Mouse (Mus musculus) forebrain, embryonic 15.5 days (tissue): ENCODE measurements at regions not wholly inside any gene's neighbourhood (a gene's known extent, or its start where the extent isn't known, plus 50 kb on each side); places are given as distances from the start of the nearest gene placed in this dataset.

Source experiments
- ATAC-seq: fragments of 200-750 bp; cut with Nextera tagmentation; replicated peaks from 2 replicates; pipeline ENCODE4 v1.8.0; 2017; ENCODE audit warnings: mild to moderate bottlenecking, moderate TSS enrichment, moderate library complexity
- H3K27ac ChIP-seq: fragments of 300-500 bp; sonication (generic); replicated peaks from 2 replicates; pipeline ENCODE4 v1.5.1; 2015; ENCODE audit warnings: mild to moderate bottlenecking, inconsistent platforms
- H3K27me3 ChIP-seq: fragments of 300-500 bp; sonication (generic); 2 replicates; pipeline ENCODE4 v1.6.1; 2015; ENCODE audit warnings: inconsistent platforms
- H3K36me3 ChIP-seq: fragments of 300-500 bp; sonication (generic); 2 replicates; pipeline ENCODE4 v1.6.1; 2015; ENCODE audit warnings: mild to moderate bottlenecking, inconsistent platforms
- H3K4me1 ChIP-seq: fragments of 300-500 bp; sonication (generic); 2 replicates; pipeline ENCODE4 v1.6.1; 2015; ENCODE audit warnings: inconsistent platforms
- H3K4me2 ChIP-seq: fragments of 300-500 bp; sonication (generic); replicated peaks from 2 replicates; pipeline ENCODE4 v1.6.1; 2015; ENCODE audit warnings: mild to moderate bottlenecking, inconsistent platforms
- H3K4me3 ChIP-seq: fragments of 300-500 bp; sonication (generic); 2 replicates; pipeline ENCODE4 v1.5.1; 2015; ENCODE audit warnings: mild to moderate bottlenecking, inconsistent platforms
- H3K9ac ChIP-seq: fragments of 300-500 bp; sonication (generic); replicated peaks from 2 replicates; pipeline ENCODE4 v1.6.1; 2015; ENCODE audit warnings: mild to moderate bottlenecking, inconsistent platforms
- H3K9me3 ChIP-seq: fragments of 300-500 bp; sonication (generic); 2 replicates; pipeline ENCODE4 v1.6.1; 2016; ENCODE audit warnings: inconsistent platforms
- WGBS: fragments of 180-500 bp; shearing (Covaris S2); methylation state at CpG from one replicate; pipeline ENCODE4 v1.1.7; 2015; ENCODE audit warnings: mixed read lengths; 5-methylcytosine and 5-hydroxymethylcytosine counted together

- Histone ChIP-seq H3K4me3 (no peak overlapping the region), H3K9ac (no peak overlapping the region), H3K4me2 (no peak overlapping the region), H3K27me3 (no peaks in the 10 kb centered on the region), H3K27ac (no peak overlapping the region), H3K9me3 (no peaks in the 10 kb centered on the region), H3K4me1 (no peaks in the 10 kb centered on the region), H3K36me3 (no peaks in the 10 kb centered on the region)
- WGBS: 87% methylated on average over 4 of the region's 4 CpGs
- ATAC-seq: no peak
Measured at GRCm38 (mm10) chr4:80631441-80631840, 202.5 kb upstream of the Tyrp1 start.

GRCm38 (mm10) chr4:80638381-80638780 lies 195.5 kb upstream of the Tyrp1 start:
- H3K9me3 ChIP-seq: no peaks in the 10 kb centered on the region
- no peaks in the 10 kb centered on the region for H3K27me3 ChIP-seq
- H3K4me2 ChIP-seq: no peak overlapping the region
- ATAC-seq: no peak
- no peak overlapping the region for H3K27ac ChIP-seq
- no peak overlapping the region for H3K9ac ChIP-seq
- H3K4me3 ChIP-seq: no peak overlapping the region
- no peaks in the 10 kb centered on the region for H3K36me3 ChIP-seq
- H3K4me1 ChIP-seq: no peaks in the 10 kb centered on the region
